ENCODE assay signal across 9 mouse cellular contexts in the genomic region with DNA sequence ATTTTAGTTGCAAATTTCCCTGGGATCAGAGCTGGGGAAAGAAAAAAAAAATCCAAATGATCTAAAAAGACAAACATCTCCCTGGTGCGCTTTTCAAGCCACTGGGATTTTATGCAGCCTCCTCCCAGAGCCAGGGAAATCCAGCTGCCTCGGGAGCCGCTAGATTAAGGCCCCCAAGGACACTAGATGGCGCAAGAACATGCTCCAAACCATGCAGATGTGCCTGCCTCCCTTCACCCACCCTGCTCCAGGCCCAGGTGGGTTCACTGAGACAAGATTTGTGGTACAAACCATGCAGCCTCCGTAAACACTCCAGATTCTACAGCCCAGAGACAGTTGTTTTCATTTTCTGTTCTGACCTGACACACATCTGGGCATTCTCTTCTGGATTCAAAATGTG.
DNase-seq lines count a peak whose midpoint lies in the region; ATAC-seq and TF ChIP-seq lines count a peak whose summit lies in the region.
"Had no signal": no experiment of that assay in that cellular context is flagged by ENCODE, and none has a peak within 500 bp of the region (broad histone marks: within the 10 kb centered on the region; RNA-seq: fewer than 3 reads in every experiment).

No protein-coding gene starts in this region.

- WGBS in hindbrain, embryonic 14.5 days: 15% methylated on average over 5 of the region's 5 CpGs
- WGBS in midbrain, embryonic 15.5 days: 16% methylated on average over 5 of the region's 5 CpGs

- peak; percentile 75 for TF ChIP-seq CTCF in left cerebral cortex, adult 2 months (IDR thresholded peaks at IDR 0.05)

- H3K9me3 ChIP-seq in hindbrain, embryonic 14.5 days (ENCODE audit: control insufficient read depth, low read length): no peaks in the 10 kb centered on the region
- no peaks in the 10 kb centered on the region for H3K9me3 ChIP-seq in midbrain, embryonic 15.5 days
- H3K9me3 ChIP-seq: limb, embryonic 13.5 days had no signal

- H3K4me2 ChIP-seq in hindbrain, embryonic 14.5 days (replicated peaks): no peak overlapping the region
- H3K4me2 ChIP-seq in midbrain, embryonic 15.5 days: no peak overlapping the region
- H3K4me2 ChIP-seq: limb, embryonic 13.5 days had no signal

- peak; percentile 39; the same call in 1 of the 2 replicates for ATAC-seq in hindbrain, embryonic 14.5 days (ENCODE audit: low FRiP score)
- peak; percentile 55 for ATAC-seq in midbrain, embryonic 15.5 days (replicated peaks)

- H3K9ac ChIP-seq in hindbrain, embryonic 14.5 days: no peak overlapping the region
- no peak overlapping the region for H3K9ac ChIP-seq in midbrain, embryonic 15.5 days
- H3K9ac ChIP-seq: limb, embryonic 13.5 days had no signal

- H3K27ac ChIP-seq in hindbrain, embryonic 14.5 days: peak overlapping the region; percentile 63; the same call in 1 of the 2 replicates
- no peak overlapping the region for H3K27ac ChIP-seq in left cerebral cortex, adult 2 months
- H3K27ac ChIP-seq in midbrain, embryonic 15.5 days: peak overlapping the region; percentile 59
- H3K27ac ChIP-seq: limb, embryonic 13.5 days had no signal

- H3K27me3 ChIP-seq in hindbrain, embryonic 14.5 days (ENCODE audit: control insufficient read depth, insufficient read depth, low read length): no peaks in the 10 kb centered on the region
- no peaks in the 10 kb centered on the region for H3K27me3 ChIP-seq in midbrain, embryonic 15.5 days (replicated peaks)
- H3K27me3 ChIP-seq: limb, embryonic 13.5 days had no signal

- no peak overlapping the region for H3K4me3 ChIP-seq in hindbrain, embryonic 14.5 days (replicated peaks; ENCODE audit: low read length)
- H3K4me3 ChIP-seq in left cerebral cortex, adult 2 months: no peak overlapping the region
- H3K4me3 ChIP-seq in midbrain, embryonic 15.5 days: no peak overlapping the region
- H3K4me3 ChIP-seq: limb, embryonic 13.5 days had no signal

- DNase-seq in cerebellum, adult 9-10 months: peak; percentile 57
- DNase-seq in cerebellum, adult 8-10 months: no peak
- peak; percentile 65 for DNase-seq in adrenal gland, postnatal 14 days
- DNase-seq in forelimb bud, embryonic 11.5 days (ENCODE audit: low read depth, low spot score): peak; percentile 63
- peak; percentile 78 for DNase-seq in hindbrain, embryonic 14.5 days (ENCODE audit: low spot score)
- DNase-seq in left cerebral cortex, adult 2 months (ENCODE audit: extremely low spot score in 1 of 2, low spot score in 2 of 2): peak; percentile 68 to 71
- peak; percentile 75 for DNase-seq in testis, postnatal 10 days (ENCODE audit: low spot score)

- H3K36me3 ChIP-seq in hindbrain, embryonic 14.5 days (replicated peaks; ENCODE audit: control insufficient read depth, insufficient read depth): no peaks in the 10 kb centered on the region
- no peaks in the 10 kb centered on the region for H3K36me3 ChIP-seq in midbrain, embryonic 15.5 days (replicated peaks)

- H3K4me1 ChIP-seq in hindbrain, embryonic 14.5 days (replicated peaks; ENCODE audit: control insufficient read depth, insufficient read depth, low read length): peaks cover 48% of the 10 kb centered on the region
- H3K4me1 ChIP-seq in midbrain, embryonic 15.5 days: peaks cover 46% of the 10 kb centered on the region

- intact Hi-C loops in left cerebral cortex, adult 2 months (cut with DNase I): loop anchor here (2.0 to 5.0 kb wide), 4 partner anchors 72 to 422 kb away; partner anchors contain the start of gene Fjx1
